In genomic region chr8:119424199-119424733, GRCm38 (mm10) we compare ENCODE assay signal across 9 mouse cellular contexts. TPM values are rescaled to one million over a fixed set of nuclear protein-coding genes. Genes with fewer than 3 reads are reported as not detected.
DNase-seq lines count a peak whose midpoint lies in the region; ATAC-seq lines count a peak whose summit lies in the region.
"Had no signal": no experiment of that assay in that cellular context is flagged by ENCODE, and none has a peak within 500 bp of the region (broad histone marks: within the 10 kb centered on the region; RNA-seq: fewer than 3 reads in every experiment).

No protein-coding gene starts in this region.

- WGBS in embryonic facial prominence, embryonic 10.5 days: 91% methylated on average over 10 of the region's 10 CpGs
- 51% methylated on average over 10 of the region's 10 CpGs for WGBS in liver, embryonic 12.5 days (ENCODE audit: insufficient replicate concordance)

- no peaks in the 10 kb centered on the region for H3K36me3 ChIP-seq in embryonic facial prominence, embryonic 10.5 days (replicated peaks)
- no peaks in the 10 kb centered on the region for H3K36me3 ChIP-seq in liver, embryonic 12.5 days

- H3K4me1 ChIP-seq in embryonic facial prominence, embryonic 10.5 days: peaks cover 61% of the 10 kb centered on the region
- H3K4me1 ChIP-seq in liver, embryonic 12.5 days: peaks cover 55% of the 10 kb centered on the region

- ATAC-seq in CD4-positive, CD25-positive, alpha-beta regulatory T cell, adult 4 months: peak; percentile 1
- no peak for ATAC-seq in liver, embryonic 12.5 days

- H3K27me3 ChIP-seq in embryonic facial prominence, embryonic 10.5 days (replicated peaks; ENCODE audit: low read depth, poor library complexity, severe bottlenecking): 0 out of 2 replicates have a peak, but pooled peaks cover 4% of the 10 kb centered on the region
- peaks cover 7% of the 10 kb centered on the region; the same call in 1 of the 2 replicates for H3K27me3 ChIP-seq in liver, embryonic 12.5 days (replicated peaks)

- H3K4me3 ChIP-seq in embryonic facial prominence, embryonic 10.5 days: no peak overlapping the region
- H3K4me3 ChIP-seq in liver, embryonic 12.5 days: no peak overlapping the region

- peak overlapping the region; percentile 10 for H3K4me2 ChIP-seq in liver, embryonic 12.5 days

- H3K9me3 ChIP-seq in embryonic facial prominence, embryonic 10.5 days: no peaks in the 10 kb centered on the region
- no peaks in the 10 kb centered on the region for H3K9me3 ChIP-seq in liver, embryonic 12.5 days (replicated peaks)

- H3K27ac ChIP-seq in embryonic facial prominence, embryonic 10.5 days (replicated peaks): peak overlapping the region; percentile 19; the same call in 1 of the 2 replicates
- H3K27ac ChIP-seq in liver, embryonic 12.5 days: peak overlapping the region; percentile 53

- no peak overlapping the region for H3K9ac ChIP-seq in liver, embryonic 12.5 days

- peak; percentile 57 for DNase-seq in kidney, adult 11 months
- no peak for DNase-seq in kidney, postnatal 10 days
- no peak for DNase-seq in embryonic facial prominence, embryonic 10.5 days (ENCODE audit: low spot score)
- DNase-seq in cerebellum, postnatal 14 days: no peak
- DNase-seq in adrenal gland, postnatal 14 days: no peak
- DNase-seq in testis, postnatal 14 days (ENCODE audit: low spot score): no peak

RNA-seq across cellular contexts. Expression of gene Osgin1, which starts 9.7 kb away (rescaled TPM):
- polyA plus RNA-seq in CD4-positive, CD25-positive, alpha-beta regulatory T cell, adult 4 months (2017; shearing (Covaris generic)): 10 to 100 TPM; 16.7 to 26.0 TPM
- polyA plus RNA-seq in embryonic facial prominence, embryonic 10.5 days (2016; fragmentation: Nextera tagmentation; extraction: Ambion mirVana): 0.43 and 0.47 TPM in 2 replicates
- polyA plus RNA-seq in liver, embryonic 12.5 days (2016; fragmentation: Nextera tagmentation; extraction: Ambion mirVana): 13.3 and 13.6 TPM in 2 replicates
- 52.9 and 69.1 TPM in 2 replicates for total RNA-seq in adrenal gland, postnatal 14 days (2021)

RNA-seq across cellular contexts. Expression of gene Necab2, which starts 22.3 kb away (rescaled TPM):
- polyA plus RNA-seq in CD4-positive, CD25-positive, alpha-beta regulatory T cell, adult 4 months (2017; shearing (Covaris generic)): not detected
- 8.8 and 9.4 TPM in 2 replicates for polyA plus RNA-seq in embryonic facial prominence, embryonic 10.5 days (2016; fragmentation: Nextera tagmentation; extraction: Ambion mirVana)
- polyA plus RNA-seq in liver, embryonic 12.5 days (2016; fragmentation: Nextera tagmentation; extraction: Ambion mirVana): 0.23 and 0.25 TPM in 2 replicates
- 10.4 and 10.6 TPM in 2 replicates for total RNA-seq in adrenal gland, postnatal 14 days (2021)
- total RNA-seq: monocyte, adult 5-6 weeks had no signal

RNA-seq across cellular contexts. Expression of gene Mlycd, which starts 29.6 kb away (rescaled TPM):
- polyA plus RNA-seq in CD4-positive, CD25-positive, alpha-beta regulatory T cell, adult 4 months (2017; shearing (Covaris generic)): 1 to 10 TPM; 4.5 to 5.6 TPM
- polyA plus RNA-seq in embryonic facial prominence, embryonic 10.5 days (2016; fragmentation: Nextera tagmentation; extraction: Ambion mirVana): 7.3 and 7.6 TPM in 2 replicates
- polyA plus RNA-seq in liver, embryonic 12.5 days (2016; fragmentation: Nextera tagmentation; extraction: Ambion mirVana): 11.7 TPM in 2 replicates
- 58.0 and 66.5 TPM in 2 replicates for total RNA-seq in adrenal gland, postnatal 14 days (2021)
